Mouse (Mus musculus): ENCODE results near the gene Trip10. TPM values are rescaled to one million over a fixed set of nuclear protein-coding genes. Genes with fewer than 3 reads are reported as not detected.
A peak's percentile ranks its signal among the peaks of the same experiment; 100 is the strongest.

Trip10 gene
- polyA plus RNA-seq, 1 experiment from 2014 or later, result 46.9 TPM

GRCm38 (mm10) chr17:57219884-57220207 is 29.4 kb upstream of the Trip10 start:
- Histone ChIP-seq H3K27ac (ENCODE audit: low read length) (no peak overlapping the region), H3K27me3 (ENCODE audit: control insufficient read depth, insufficient read depth, low read length) (no peaks in the 10 kb centered on the region; the same call in 1 of the 2 replicates), H3K9me3 (replicated peaks; ENCODE audit: control insufficient read depth, low read length) (no peaks in the 10 kb centered on the region), H3K36me3 (ENCODE audit: control insufficient read depth, insufficient read depth, low read length) (no peaks in the 10 kb centered on the region), H3K4me1 (ENCODE audit: control insufficient read depth, insufficient read depth, low read length) (no peaks in the 10 kb centered on the region), H3K9ac (ENCODE audit: low read length) (no peak overlapping the region), H3K4me3 (replicated peaks; ENCODE audit: low read length) (no peak overlapping the region), H3K4me2 (ENCODE audit: low read depth, low read length) (no peak overlapping the region)
- ATAC-seq (ENCODE audit: insufficient read depth, low FRiP score), result no peak
- WGBS, result 25% methylated on average over 3 of the region's 3 CpGs

GRCm38 (mm10) chr17:57221911-57222310 is 27.3 kb upstream of the Trip10 start:
- H3K4me1 ChIP-seq (ENCODE audit: control insufficient read depth, insufficient read depth, low read length), result no peaks in the 10 kb centered on the region
- H3K4me3 ChIP-seq (replicated peaks; ENCODE audit: low read length), result no peak overlapping the region
- no peaks in the 10 kb centered on the region for H3K36me3 ChIP-seq (ENCODE audit: control insufficient read depth, insufficient read depth, low read length)
- ATAC-seq (ENCODE audit: insufficient read depth, low FRiP score), result no peak
- no peak overlapping the region for H3K9ac ChIP-seq (ENCODE audit: low read length)
- H3K27me3 ChIP-seq (ENCODE audit: control insufficient read depth, insufficient read depth, low read length), result no peaks in the 10 kb centered on the region; the same call in 1 of the 2 replicates
- no peak overlapping the region for H3K4me2 ChIP-seq (ENCODE audit: low read depth, low read length)
- no peak overlapping the region for H3K27ac ChIP-seq (ENCODE audit: low read length)
- H3K9me3 ChIP-seq (replicated peaks; ENCODE audit: control insufficient read depth, low read length), result no peaks in the 10 kb centered on the region
- WGBS, result 44% methylated on average over 3 of the region's 4 CpGs

GRCm38 (mm10) chr17:57223313-57223712 is 25.9 kb upstream of the Trip10 start:
- no peak overlapping the region for H3K27ac ChIP-seq (ENCODE audit: low read length)
- no peaks in the 10 kb centered on the region; the same call in 1 of the 2 replicates for H3K27me3 ChIP-seq (ENCODE audit: control insufficient read depth, insufficient read depth, low read length)
- H3K36me3 ChIP-seq (ENCODE audit: control insufficient read depth, insufficient read depth, low read length), result no peaks in the 10 kb centered on the region
- WGBS, result 63% methylated on average over 9 of the region's 9 CpGs
- H3K4me2 ChIP-seq (ENCODE audit: low read depth, low read length), result no peak overlapping the region
- no peak overlapping the region for H3K9ac ChIP-seq (ENCODE audit: low read length)
- ATAC-seq (ENCODE audit: insufficient read depth, low FRiP score), result no peak
- H3K9me3 ChIP-seq (replicated peaks; ENCODE audit: control insufficient read depth, low read length), result no peaks in the 10 kb centered on the region
- H3K4me1 ChIP-seq (ENCODE audit: control insufficient read depth, insufficient read depth, low read length), result no peaks in the 10 kb centered on the region
- H3K4me3 ChIP-seq (replicated peaks; ENCODE audit: low read length), result no peak overlapping the region

- ATAC-seq (ENCODE audit: insufficient read depth, low FRiP score), result no peak
- Histone ChIP-seq H3K4me1 (ENCODE audit: control insufficient read depth, insufficient read depth, low read length) (peaks cover 5% of the 10 kb centered on the region; the same call in 1 of the 2 replicates), H3K4me2 (ENCODE audit: low read depth, low read length) (no peak overlapping the region), H3K27ac (ENCODE audit: low read length) (no peak overlapping the region), H3K9ac (ENCODE audit: low read length) (no peak overlapping the region), H3K4me3 (replicated peaks; ENCODE audit: low read length) (no peak overlapping the region), H3K36me3 (ENCODE audit: control insufficient read depth, insufficient read depth, low read length) (no peaks in the 10 kb centered on the region), H3K27me3 (ENCODE audit: control insufficient read depth, insufficient read depth, low read length) (no peaks in the 10 kb centered on the region; the same call in 1 of the 2 replicates), H3K9me3 (replicated peaks; ENCODE audit: control insufficient read depth, low read length) (no peaks in the 10 kb centered on the region)
- 85% methylated on average over 2 of the region's 2 CpGs for WGBS
Measured at GRCm38 (mm10) chr17:57227468-57227867, 21.8 kb upstream of the Trip10 start.

GRCm38 (mm10) chr17:57228014-57228413 is 21.2 kb upstream of the Trip10 start, which contains the start of gene C3:
Gene C3 (minus strand): TSS chr17:57228136.
- no peak within 1 kb of the TSS for H3K27ac ChIP-seq (ENCODE audit: low read length)
- H3K4me2 ChIP-seq (ENCODE audit: low read depth, low read length), result no peak within 1 kb of the TSS
- peaks cover 6% of the 10 kb centered on the region; the same call in 1 of the 2 replicates for H3K4me1 ChIP-seq (ENCODE audit: control insufficient read depth, insufficient read depth, low read length)
- no peaks in the 10 kb centered on the region for H3K9me3 ChIP-seq (replicated peaks; ENCODE audit: control insufficient read depth, low read length)
- H3K9ac ChIP-seq (ENCODE audit: low read length), result no peak within 1 kb of the TSS
- H3K36me3 ChIP-seq (ENCODE audit: control insufficient read depth, insufficient read depth, low read length), result no peaks in the 10 kb centered on the region
- no peak for ATAC-seq (ENCODE audit: insufficient read depth, low FRiP score)
- H3K27me3 ChIP-seq (ENCODE audit: control insufficient read depth, insufficient read depth, low read length), result no peaks in the 10 kb centered on the region; the same call in 1 of the 2 replicates
- H3K4me3 ChIP-seq (replicated peaks; ENCODE audit: low read length), result no peak within 1 kb of the TSS
- WGBS, result 77% methylated on average over 3 of the region's 3 CpGs

GRCm38 (mm10) chr17:57228873-57229272 is 20.4 kb upstream of the Trip10 start:
- WGBS, result 78% methylated on average over 3 of the region's 3 CpGs
- H3K9me3 ChIP-seq (replicated peaks; ENCODE audit: control insufficient read depth, low read length), result no peaks in the 10 kb centered on the region
- H3K27me3 ChIP-seq (ENCODE audit: control insufficient read depth, insufficient read depth, low read length), result no peaks in the 10 kb centered on the region; the same call in 1 of the 2 replicates
- no peak overlapping the region for H3K4me2 ChIP-seq (ENCODE audit: low read depth, low read length)
- H3K4me1 ChIP-seq (ENCODE audit: control insufficient read depth, insufficient read depth, low read length), result peaks cover 8% of the 10 kb centered on the region; the same call in 1 of the 2 replicates
- H3K4me3 ChIP-seq (replicated peaks; ENCODE audit: low read length), result no peak overlapping the region
- no peak overlapping the region for H3K27ac ChIP-seq (ENCODE audit: low read length)
- no peak for ATAC-seq (ENCODE audit: insufficient read depth, low FRiP score)
- H3K36me3 ChIP-seq (ENCODE audit: control insufficient read depth, insufficient read depth, low read length), result no peaks in the 10 kb centered on the region
- no peak overlapping the region for H3K9ac ChIP-seq (ENCODE audit: low read length)

- Histone ChIP-seq H3K36me3 (ENCODE audit: control insufficient read depth, insufficient read depth, low read length) (peaks cover 5% of the 10 kb centered on the region), H3K4me1 (ENCODE audit: control insufficient read depth, insufficient read depth, low read length) (peaks cover 8% of the 10 kb centered on the region; the same call in 1 of the 2 replicates), H3K27me3 (ENCODE audit: control insufficient read depth, insufficient read depth, low read length) (no peaks in the 10 kb centered on the region), H3K4me3 (replicated peaks; ENCODE audit: low read length) (no peak overlapping the region), H3K9ac (ENCODE audit: low read length) (no peak overlapping the region), H3K27ac (ENCODE audit: low read length) (no peak overlapping the region), H3K9me3 (replicated peaks; ENCODE audit: control insufficient read depth, low read length) (no peaks in the 10 kb centered on the region), H3K4me2 (ENCODE audit: low read depth, low read length) (no peak overlapping the region)
- ATAC-seq (ENCODE audit: insufficient read depth, low FRiP score), result no peak
- WGBS, result 72% methylated on average over 15 of the region's 15 CpGs
Measured at GRCm38 (mm10) chr17:57229851-57230727, 19.2 kb upstream of the Trip10 start.

GRCm38 (mm10) chr17:57230728-57231125 is 18.5 kb upstream of the Trip10 start:
- 36% methylated on average over 6 of the region's 6 CpGs for WGBS
- Histone ChIP-seq H3K9ac (ENCODE audit: low read length) (no peak overlapping the region), H3K27me3 (ENCODE audit: control insufficient read depth, insufficient read depth, low read length) (no peaks in the 10 kb centered on the region), H3K4me1 (ENCODE audit: control insufficient read depth, insufficient read depth, low read length) (peaks cover 8% of the 10 kb centered on the region; the same call in 1 of the 2 replicates), H3K4me2 (ENCODE audit: low read depth, low read length) (no peak overlapping the region), H3K27ac (ENCODE audit: low read length) (no peak overlapping the region), H3K36me3 (ENCODE audit: control insufficient read depth, insufficient read depth, low read length) (peaks cover 5% of the 10 kb centered on the region), H3K4me3 (replicated peaks; ENCODE audit: low read length) (no peak overlapping the region), H3K9me3 (replicated peaks; ENCODE audit: control insufficient read depth, low read length) (no peaks in the 10 kb centered on the region)
- no peak for ATAC-seq (ENCODE audit: insufficient read depth, low FRiP score)

GRCm38 (mm10) chr17:57231321-57231771 is 17.9 kb upstream of the Trip10 start:
- Histone ChIP-seq H3K36me3 (ENCODE audit: control insufficient read depth, insufficient read depth, low read length) (peaks cover 5% of the 10 kb centered on the region), H3K9ac (ENCODE audit: low read length) (no peak overlapping the region), H3K4me3 (replicated peaks; ENCODE audit: low read length) (no peak overlapping the region), H3K9me3 (replicated peaks; ENCODE audit: control insufficient read depth, low read length) (no peaks in the 10 kb centered on the region), H3K27ac (ENCODE audit: low read length) (peak overlapping the region; percentile 4; the same call in 1 of the 2 replicates), H3K4me1 (ENCODE audit: control insufficient read depth, insufficient read depth, low read length) (peaks cover 8% of the 10 kb centered on the region; the same call in 1 of the 2 replicates), H3K4me2 (ENCODE audit: low read depth, low read length) (no peak overlapping the region), H3K27me3 (ENCODE audit: control insufficient read depth, insufficient read depth, low read length) (no peaks in the 10 kb centered on the region)
- ATAC-seq (ENCODE audit: insufficient read depth, low FRiP score), result peak; percentile 14; the same call in 1 of the 2 replicates

All from stomach, embryonic 16.5 days (tissue).